Mouse (Mus musculus): ENCODE data around the gene Tbc1d1. TPM values are rescaled to one million over a fixed set of nuclear protein-coding genes. Genes with fewer than 3 reads are reported as not detected.

The Tbc1d1 gene
- total RNA-seq, 1 experiment from 2014 or later = 61.0 TPM

DNA sequence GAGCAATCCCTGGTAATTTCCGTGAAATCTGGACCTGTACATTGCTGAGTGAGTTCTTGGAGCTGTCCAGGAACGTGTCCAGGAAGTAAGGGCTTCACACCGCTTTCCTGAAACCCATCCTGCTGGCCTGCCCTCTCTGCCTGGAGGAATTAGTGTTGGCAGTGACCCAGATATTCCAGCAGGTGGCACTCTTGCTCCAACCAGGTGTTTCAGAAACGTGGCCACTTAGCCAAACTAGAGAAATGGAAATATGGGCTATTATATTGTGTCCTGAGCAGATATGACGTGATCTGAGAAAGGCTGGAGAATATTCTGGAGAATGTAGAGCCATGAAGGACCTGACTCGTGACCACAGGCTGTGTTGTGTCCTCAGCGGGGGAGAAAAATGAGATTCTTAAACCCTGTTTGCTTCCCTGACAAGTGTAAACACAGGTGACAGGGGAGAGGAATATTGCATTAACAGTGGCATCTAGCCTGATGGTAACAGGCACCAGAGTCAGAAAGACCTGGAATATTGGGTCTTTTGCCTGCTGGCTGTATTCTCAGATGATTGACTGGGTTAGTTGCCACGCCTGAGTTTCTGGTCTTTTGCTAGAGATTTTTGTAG is 226.4 kb downstream of the Tbc1d1 start:
- 0 out of 2 replicates have a peak, but pooled peaks have one; percentile 9 for ATAC-seq (replicated peaks; ENCODE audit: insufficient number of reproducible peaks, low FRiP score, low TSS enrichment, poor library complexity, severe bottlenecking)

GRCm38 (mm10) chr5:64383215-64383614 is 227.1 kb downstream of the Tbc1d1 start:
- ATAC-seq (replicated peaks; ENCODE audit: insufficient number of reproducible peaks, low FRiP score, low TSS enrichment, poor library complexity, severe bottlenecking) = no peak

GRCm38 (mm10) chr5:64384546-64384945 is 228.4 kb downstream of the Tbc1d1 start:
- ATAC-seq (replicated peaks; ENCODE audit: insufficient number of reproducible peaks, low FRiP score, low TSS enrichment, poor library complexity, severe bottlenecking) = no peak

DNA sequence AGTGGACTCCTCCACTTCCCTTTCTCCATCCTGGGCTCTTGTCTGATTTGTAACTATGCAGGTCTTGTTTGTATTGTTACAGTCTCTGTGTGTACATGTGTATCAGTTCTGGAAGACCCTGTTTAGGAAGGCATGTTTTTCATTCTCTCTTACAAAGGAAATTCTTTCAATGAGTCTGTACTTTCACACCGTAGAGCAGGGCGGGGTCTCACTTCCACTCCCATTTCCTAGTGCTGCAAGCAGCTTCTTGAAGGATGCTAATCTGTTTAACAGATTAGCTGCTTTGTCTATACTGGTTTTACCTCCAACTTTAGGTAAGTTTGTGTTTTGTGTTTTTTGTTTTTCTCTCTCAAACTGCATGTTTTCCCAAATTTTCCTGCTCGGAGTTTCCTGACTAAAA is 230.9 kb downstream of the Tbc1d1 start:
- ATAC-seq (replicated peaks; ENCODE audit: insufficient number of reproducible peaks, low FRiP score, low TSS enrichment, poor library complexity, severe bottlenecking) = no peak

GRCm38 (mm10) chr5:64389202-64389929 is 233.3 kb downstream of the Tbc1d1 start:
- no peak for ATAC-seq (replicated peaks; ENCODE audit: insufficient number of reproducible peaks, low FRiP score, low TSS enrichment, poor library complexity, severe bottlenecking)

DNA sequence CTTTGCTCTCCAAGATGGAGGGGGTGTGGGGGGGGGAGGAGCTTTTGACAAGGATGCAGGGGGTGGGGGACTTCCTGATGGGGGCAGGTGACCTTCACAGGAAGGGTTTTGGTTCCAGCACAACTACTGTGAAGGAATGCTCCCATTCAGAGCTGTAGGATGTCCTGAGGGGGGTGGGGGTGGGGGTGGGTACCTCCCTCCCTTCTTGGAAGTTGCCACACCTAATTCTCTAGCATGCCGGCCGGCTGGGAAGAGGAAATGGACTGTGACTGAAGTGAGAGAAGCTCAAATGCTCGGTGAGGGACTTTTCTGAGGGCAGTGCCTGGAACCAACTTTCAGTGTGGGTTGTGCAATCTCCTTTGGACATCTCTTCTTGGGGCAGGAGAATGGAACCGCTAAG is 235.2 kb downstream of the Tbc1d1 start:
- ATAC-seq (replicated peaks; ENCODE audit: insufficient number of reproducible peaks, low FRiP score, low TSS enrichment, poor library complexity, severe bottlenecking) = peak; percentile 55; the same call in 1 of the 2 replicates

- ATAC-seq (replicated peaks; ENCODE audit: insufficient number of reproducible peaks, low FRiP score, low TSS enrichment, poor library complexity, severe bottlenecking) = peak; percentile 36; the same call in 1 of the 2 replicates
These were observed 236.4 kb downstream of the Tbc1d1 start for GRCm38 (mm10) chr5:64392426-64393020.

- ATAC-seq (replicated peaks; ENCODE audit: insufficient number of reproducible peaks, low FRiP score, low TSS enrichment, poor library complexity, severe bottlenecking) = no peak
These were observed 237.4 kb downstream of the Tbc1d1 start for GRCm38 (mm10) chr5:64393530-64393929.

DNA sequence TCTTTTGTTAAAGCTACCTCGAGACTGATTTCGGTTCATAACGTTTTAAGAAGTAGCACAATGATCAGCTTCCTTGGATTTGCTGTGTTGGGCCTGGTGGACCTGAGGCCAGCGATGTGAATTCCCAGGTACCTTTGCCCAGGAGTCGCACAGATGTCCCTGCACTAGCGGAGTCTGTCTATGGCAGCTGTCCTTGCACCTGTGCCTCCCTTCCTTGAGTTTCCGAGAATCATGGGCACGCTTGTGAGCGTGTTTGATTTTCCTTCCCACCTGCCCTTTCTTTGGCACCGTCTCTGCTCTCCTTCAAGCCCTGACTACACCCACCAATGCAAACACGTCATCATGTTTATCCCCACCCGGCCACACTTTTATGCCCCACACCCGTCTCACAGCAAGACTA is 242.1 kb downstream of the Tbc1d1 start:
- no peak for ATAC-seq (replicated peaks; ENCODE audit: insufficient number of reproducible peaks, low FRiP score, low TSS enrichment, poor library complexity, severe bottlenecking)

GRCm38 (mm10) chr5:64400742-64401141 is 244.6 kb downstream of the Tbc1d1 start:
- ATAC-seq (replicated peaks; ENCODE audit: insufficient number of reproducible peaks, low FRiP score, low TSS enrichment, poor library complexity, severe bottlenecking) = no peak

Other genes with a start within 250 kb of the Tbc1d1 start
- gene Rell1, start 187.4 kb upstream of the Tbc1d1 start, total RNA-seq (2017) = 21.8 to 36.7 TPM (median 24.1 TPM) in 3 replicates
- gene Pgm2, start 63.4 kb upstream of the Tbc1d1 start, total RNA-seq (2017) = 22.4 to 37.8 TPM (median 28.8 TPM) in 3 replicates